Mouse (Mus musculus): ENCODE data around the gene Map3k10.

- TF ChIP-seq POLR2A (IDR thresholded peaks at IDR 0.05; ENCODE audit: borderline replicate concordance, low read depth, low read length) = no peak
- TF ChIP-seq CTCF (IDR thresholded peaks at IDR 0.05; ENCODE audit: low read depth, low read length) = no peak
Measured at GRCm38 (mm10) chr7:27610370-27610769, 64.0 kb downstream of the Map3k10 start.
